Mouse (Mus musculus): Measurements from ENCODE around the gene Pycr2. TPM values are rescaled to one million over a fixed set of nuclear protein-coding genes. Genes with fewer than 3 reads are reported as not detected.
A peak's percentile ranks its signal among the peaks of the same experiment; 100 is the strongest.
"Not testable (repeated sequence)": the region's sequence is repeated elsewhere in the genome, so short reads cannot be mapped to it uniquely, and the experiment has no call there.

The Pycr2 gene
- polyA plus RNA-seq, 1 experiment from 2014 or later: 163 TPM

DNA sequence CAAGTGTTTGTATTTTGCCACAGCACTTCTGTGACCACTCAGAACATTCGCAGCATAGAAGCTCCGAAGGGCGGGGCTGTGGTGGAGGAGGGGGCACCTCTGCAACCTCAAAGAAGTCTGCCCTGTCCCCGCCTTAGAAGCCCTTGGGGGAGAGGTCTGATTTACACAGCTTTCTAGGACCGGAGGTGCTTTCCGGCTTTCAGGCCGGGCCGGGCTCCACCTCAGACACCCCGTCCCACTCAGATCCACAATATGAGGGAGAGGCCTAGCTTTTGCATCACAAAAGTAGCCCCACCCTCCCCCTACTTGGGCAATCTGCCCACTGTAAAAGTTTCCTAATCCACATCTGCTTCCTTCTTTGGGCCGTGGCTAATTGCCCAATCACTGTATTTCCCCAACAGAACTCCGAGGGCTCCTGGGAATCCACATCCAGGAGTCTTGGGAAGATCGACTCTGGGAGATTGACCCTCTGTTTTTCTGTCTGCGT is 15.5 kb upstream of the Pycr2 start:
- H3K27ac ChIP-seq: peak overlapping the region; percentile 66
- no peaks in the 10 kb centered on the region for H3K9me3 ChIP-seq (replicated peaks)
- no peaks in the 10 kb centered on the region for H3K36me3 ChIP-seq
- peaks cover 34% of the 10 kb centered on the region for H3K4me1 ChIP-seq
- peak overlapping the region; percentile 23; the same call in 1 of the 2 replicates for H3K4me3 ChIP-seq
- WGBS: 3% methylated on average over 13 of the region's 13 CpGs
- peaks cover 33% of the 10 kb centered on the region for H3K27me3 ChIP-seq (ENCODE audit: low read depth, poor library complexity, severe bottlenecking)
- peak; percentile 56 for DNase-seq (ENCODE audit: low spot score)

DNA sequence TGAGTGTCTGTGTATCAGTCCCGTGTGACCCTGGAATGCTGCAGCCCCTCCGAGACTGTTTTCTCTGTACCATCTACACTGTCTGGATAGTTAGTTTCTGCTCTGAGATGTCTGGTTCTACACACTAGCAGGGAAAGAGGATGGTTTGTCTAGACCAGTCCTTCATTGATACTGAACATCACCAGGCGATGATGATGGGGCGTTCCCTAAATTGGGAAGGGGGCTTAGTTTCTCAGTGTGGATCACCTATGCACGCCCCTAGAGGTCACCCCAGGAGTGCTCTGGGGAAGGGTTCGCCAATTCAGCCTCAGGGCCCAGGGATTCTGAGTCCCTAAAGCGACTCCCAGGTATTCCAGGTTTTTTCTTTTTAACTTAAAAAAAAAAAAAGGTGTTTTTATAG is 14.9 kb upstream of the Pycr2 start:
- WGBS: 24% methylated on average over 7 of the region's 7 CpGs
- peaks cover 31% of the 10 kb centered on the region for H3K4me1 ChIP-seq
- H3K27ac ChIP-seq: peak overlapping the region; percentile 66; the same call in 1 of the 2 replicates
- no peaks in the 10 kb centered on the region for H3K36me3 ChIP-seq
- no peaks in the 10 kb centered on the region for H3K9me3 ChIP-seq (replicated peaks)
- H3K4me3 ChIP-seq: 0 out of 2 replicates have a peak overlapping the region, but pooled peaks have one; percentile 23
- DNase-seq (ENCODE audit: low spot score): no peak
- H3K27me3 ChIP-seq (ENCODE audit: low read depth, poor library complexity, severe bottlenecking): peaks cover 39% of the 10 kb centered on the region

- DNase-seq (ENCODE audit: low spot score): no peak
- Histone ChIP-seq H3K9me3 (replicated peaks) (no peaks in the 10 kb centered on the region), H3K4me1 (peaks cover 33% of the 10 kb centered on the region), H3K4me3 (no peak overlapping the region), H3K27me3 (ENCODE audit: low read depth, poor library complexity, severe bottlenecking) (peaks cover 42% of the 10 kb centered on the region), H3K27ac (no peak overlapping the region), H3K36me3 (no peaks in the 10 kb centered on the region)
- WGBS: 29% methylated on average over 6 of the region's 6 CpGs
Measured at GRCm38 (mm10) chr1:180889841-180890240, 14.3 kb upstream of the Pycr2 start.

DNA sequence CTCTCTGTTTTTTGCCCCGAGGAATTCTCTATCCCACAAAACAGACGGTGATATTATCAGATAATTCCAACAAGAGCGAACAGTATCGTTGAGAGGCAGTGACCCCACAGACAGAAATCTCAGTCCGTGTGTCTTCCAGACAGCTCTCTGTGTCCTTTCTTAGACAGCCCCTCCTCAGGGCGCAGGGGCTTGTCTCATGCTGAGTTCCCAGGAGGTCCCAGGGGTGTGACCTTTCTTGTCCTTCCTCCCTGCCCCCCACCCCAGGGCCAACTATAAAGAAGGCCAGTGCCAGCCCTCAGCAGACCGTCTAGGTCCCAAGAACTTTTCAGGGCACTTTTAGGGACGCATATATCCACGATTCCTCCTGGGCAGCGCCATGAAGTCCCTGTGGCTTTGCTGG is 11.3 kb upstream of the Pycr2 start, which contains the start of gene Lefty2:
Lefty2 (plus strand) TSS at position 301 of the 400 bp plus-strand sequence.
- Histone ChIP-seq H3K9me3 (replicated peaks) (no peaks in the 10 kb centered on the region), H3K27ac (0 out of 2 replicates have a peak within 1 kb of the TSS, but pooled peaks have one; percentile 17), H3K36me3 (no peaks in the 10 kb centered on the region), H3K4me3 (0 out of 2 replicates have a peak within 1 kb of the TSS, but pooled peaks have one; percentile 31), H3K27me3 (ENCODE audit: low read depth, poor library complexity, severe bottlenecking) (peaks cover 50% of the 10 kb centered on the region), H3K4me1 (peaks cover 33% of the 10 kb centered on the region)
- no peak for DNase-seq (ENCODE audit: low spot score)
- 60% methylated on average over 10 of the region's 10 CpGs for WGBS

GRCm38 (mm10) chr1:180894088-180894987 is 9.8 kb upstream of the Pycr2 start:
- H3K4me3 ChIP-seq: peak overlapping the region; percentile 31
- peaks cover 46% of the 10 kb centered on the region for H3K27me3 ChIP-seq (ENCODE audit: low read depth, poor library complexity, severe bottlenecking)
- DNase-seq (ENCODE audit: low spot score): peak; percentile 61

GRCm38 (mm10) chr1:180901107-180901506 is 3.0 kb upstream of the Pycr2 start:
- Histone ChIP-seq H3K4me3 (no peak overlapping the region), H3K27me3 (ENCODE audit: low read depth, poor library complexity, severe bottlenecking) (no peaks in the 10 kb centered on the region), H3K36me3 (peaks cover 8% of the 10 kb centered on the region), H3K9me3 (replicated peaks) (no peaks in the 10 kb centered on the region), H3K4me1 (peaks cover 22% of the 10 kb centered on the region), H3K27ac (no peak overlapping the region)
- no peak for DNase-seq (ENCODE audit: low spot score)
- WGBS: 5% methylated on average over 4 of the region's 4 CpGs

More at GRCm38 (mm10) chr1:180894088-180894987, 9.8 kb upstream of the Pycr2 start:
- not testable (repeated sequence) for H3K27ac ChIP-seq; H3K9me3 ChIP-seq (replicated peaks); H3K36me3 ChIP-seq
- peaks cover 19% of the 10 kb centered on the region for H3K4me1 ChIP-seq
- WGBS: 7% methylated on average over 51 of the region's 51 CpGs

GRCm38 (mm10) chr1:180902915-180903314 is 1.2 kb upstream of the Pycr2 start:
- Histone ChIP-seq H3K4me1 (peaks cover 25% of the 10 kb centered on the region), H3K9me3 (replicated peaks) (no peaks in the 10 kb centered on the region), H3K27ac (no peak overlapping the region), H3K36me3 (peaks cover 27% of the 10 kb centered on the region), H3K4me3 (no peak overlapping the region), H3K27me3 (ENCODE audit: low read depth, poor library complexity, severe bottlenecking) (no peaks in the 10 kb centered on the region)
- DNase-seq (ENCODE audit: low spot score): no peak
- WGBS: 28% methylated on average over 5 of the region's 5 CpGs

DNA sequence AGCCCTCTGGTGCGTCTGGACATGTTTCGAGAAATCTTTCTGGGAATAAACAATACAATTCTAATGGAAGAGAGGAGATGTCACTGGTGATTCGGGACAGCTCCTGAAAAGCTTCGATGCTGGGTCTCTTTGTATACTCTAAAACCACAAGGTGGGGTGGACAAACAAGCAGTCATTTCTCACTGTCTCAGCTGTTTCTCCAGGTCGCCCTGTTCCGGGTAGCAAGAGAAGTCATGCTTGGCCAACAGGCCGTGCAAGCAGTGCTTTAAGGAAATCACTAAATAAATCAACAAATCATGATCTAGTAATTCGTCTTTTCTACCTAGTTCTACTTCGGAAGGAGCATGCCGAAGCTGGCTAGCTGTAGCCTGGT is 441 bp upstream of the Pycr2 start:
- DNase-seq (ENCODE audit: low spot score): no peak
- WGBS: 46% methylated on average over 10 of the region's 10 CpGs
- no peaks in the 10 kb centered on the region for H3K9me3 ChIP-seq (replicated peaks)
- H3K27me3 ChIP-seq (ENCODE audit: low read depth, poor library complexity, severe bottlenecking): no peaks in the 10 kb centered on the region
- peak overlapping the region; percentile 76 for H3K4me3 ChIP-seq
- peaks cover 34% of the 10 kb centered on the region for H3K36me3 ChIP-seq
- H3K4me1 ChIP-seq: peaks cover 25% of the 10 kb centered on the region
- peak overlapping the region; percentile 91 for H3K27ac ChIP-seq

DNA sequence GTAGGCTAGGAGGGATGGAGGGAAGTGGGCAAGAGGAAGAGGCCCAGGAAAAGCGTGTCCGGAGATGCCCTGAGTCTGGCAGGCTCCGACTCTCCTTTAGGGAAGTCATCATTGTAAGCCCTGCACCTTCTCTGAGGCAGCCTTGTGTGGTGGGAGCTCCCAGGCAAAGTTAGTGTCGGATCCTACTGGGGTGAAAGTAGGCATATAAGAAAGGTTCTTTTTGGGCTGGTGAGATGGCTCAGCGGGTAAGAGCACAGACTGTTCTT is 655 bp downstream of the Pycr2 start:
- Histone ChIP-seq H3K9me3 (replicated peaks) (no peaks in the 10 kb centered on the region), H3K36me3 (peaks cover 44% of the 10 kb centered on the region), H3K4me3 (peak overlapping the region; percentile 76), H3K4me1 (peaks cover 25% of the 10 kb centered on the region), H3K27ac (peak overlapping the region; percentile 91), H3K27me3 (ENCODE audit: low read depth, poor library complexity, severe bottlenecking) (no peaks in the 10 kb centered on the region)
- peak; percentile 43 for DNase-seq (ENCODE audit: low spot score)
- 5% methylated on average over 5 of the region's 5 CpGs for WGBS

- Histone ChIP-seq H3K27ac (peak overlapping the region; percentile 26), H3K9me3 (replicated peaks) (no peaks in the 10 kb centered on the region), H3K4me3 (peak overlapping the region; percentile 76), H3K4me1 (peaks cover 25% of the 10 kb centered on the region), H3K27me3 (ENCODE audit: low read depth, poor library complexity, severe bottlenecking) (no peaks in the 10 kb centered on the region), H3K36me3 (peaks cover 45% of the 10 kb centered on the region)
- no peak for DNase-seq (ENCODE audit: low spot score)
- WGBS: 70% methylated on average over 6 of the region's 6 CpGs
Measured at GRCm38 (mm10) chr1:180905307-180905706, 1.2 kb downstream of the Pycr2 start.

DNA sequence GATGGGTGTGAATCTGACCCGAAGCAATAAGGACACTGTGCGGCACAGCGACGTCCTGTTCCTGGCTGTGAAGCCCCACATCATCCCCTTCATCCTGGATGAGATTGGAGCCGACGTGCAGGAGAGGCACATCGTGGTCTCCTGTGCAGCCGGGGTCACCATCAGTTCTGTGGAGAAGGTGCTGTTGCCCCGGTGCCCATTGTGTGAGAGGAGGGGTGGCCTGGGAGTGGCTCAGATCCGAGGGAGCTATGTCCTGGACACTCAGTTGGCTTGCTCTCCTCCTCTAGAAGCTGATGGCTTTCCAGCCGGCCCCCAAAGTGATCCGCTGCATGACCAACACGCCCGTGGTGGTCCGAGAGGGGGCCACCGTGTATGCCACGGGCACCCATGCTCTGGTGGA is 1.8 kb downstream of the Pycr2 start:
- 96% methylated on average over 17 of the region's 17 CpGs for WGBS
- Histone ChIP-seq H3K4me3 (peak overlapping the region; percentile 76), H3K27ac (peak overlapping the region; percentile 26; the same call in 1 of the 2 replicates), H3K9me3 (replicated peaks) (no peaks in the 10 kb centered on the region), H3K36me3 (peaks cover 45% of the 10 kb centered on the region), H3K27me3 (ENCODE audit: low read depth, poor library complexity, severe bottlenecking) (no peaks in the 10 kb centered on the region), H3K4me1 (peaks cover 26% of the 10 kb centered on the region)
- no peak for DNase-seq (ENCODE audit: low spot score)

GRCm38 (mm10) chr1:180906461-180907147 is 2.5 kb downstream of the Pycr2 start:
- WGBS: 94% methylated on average over 24 of the region's 24 CpGs
- peak overlapping the region; percentile 76; the same call in 1 of the 2 replicates for H3K4me3 ChIP-seq
- peaks cover 45% of the 10 kb centered on the region for H3K36me3 ChIP-seq

GRCm38 (mm10) chr1:180911138-180911537 is 7.0 kb downstream of the Pycr2 start:
- 49% methylated on average over 8 of the region's 8 CpGs for WGBS
- Histone ChIP-seq H3K4me3 (peak overlapping the region; percentile 32), H3K27me3 (ENCODE audit: low read depth, poor library complexity, severe bottlenecking) (0 out of 2 replicates have a peak, but pooled peaks cover 4% of the 10 kb centered on the region), H3K9me3 (replicated peaks) (no peaks in the 10 kb centered on the region), H3K36me3 (peaks cover 36% of the 10 kb centered on the region), H3K27ac (peak overlapping the region; percentile 46; the same call in 1 of the 2 replicates), H3K4me1 (peaks cover 35% of the 10 kb centered on the region)
- no peak for DNase-seq (ENCODE audit: low spot score)

More at GRCm38 (mm10) chr1:180906461-180907147, 2.5 kb downstream of the Pycr2 start:
- H3K4me1 ChIP-seq: peaks cover 33% of the 10 kb centered on the region
- no peaks in the 10 kb centered on the region for H3K9me3 ChIP-seq (replicated peaks)
- no peak overlapping the region for H3K27ac ChIP-seq
- DNase-seq (ENCODE audit: low spot score): no peak
- no peaks in the 10 kb centered on the region for H3K27me3 ChIP-seq (ENCODE audit: low read depth, poor library complexity, severe bottlenecking)

All from limb, embryonic 10.5 days (tissue).